Mouse (Mus musculus) embryonic stem cell, embryonic (primary cell): Measurements from ENCODE around the gene Sycp3.

ENCODE experiments used
- CTCF ChIA-PET, 4 experiments: fragments of 300-600 bp in 2 of 4; fragments of 350-600 bp in 2 of 4; sonication (Branson Sonifier 250); formaldehyde crosslinking; loops; one replicate each; lab custom pipeline; 2022; ENCODE audit warnings: inconsistent platforms in 2 of 4; lab: Charles Lee
- POLR2A ChIA-PET, 4 experiments: fragments of 300-600 bp in 2 of 4; fragments of 350-600 bp in 2 of 4; sonication (Branson Sonifier 250); formaldehyde crosslinking; loops; one replicate each; lab custom pipeline; 2022; ENCODE audit warnings: antibody characterized with exemption in 4 of 4, inconsistent platforms in 1 of 4; lab: Charles Lee

Gene Sycp3

DNA sequence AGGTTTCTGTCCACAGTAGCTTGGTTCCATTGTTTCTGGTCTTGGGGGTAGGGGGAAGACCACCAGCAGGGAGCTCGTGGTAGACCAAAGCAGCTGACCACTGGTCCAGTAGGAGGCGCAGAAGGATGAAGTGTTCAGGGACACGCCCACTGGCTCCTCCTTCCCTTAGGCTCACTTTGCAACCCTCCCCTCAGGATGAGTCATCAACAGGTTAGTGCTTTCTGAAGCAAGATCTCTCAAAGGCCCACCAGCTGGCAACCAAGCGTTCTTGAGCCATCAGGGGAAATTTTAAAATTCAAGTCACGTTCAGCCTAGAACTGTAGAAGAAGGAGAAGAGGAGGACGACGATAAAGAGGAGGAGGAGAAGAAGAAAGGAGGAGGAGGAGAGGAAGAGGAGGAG lies 32.3 kb downstream of the Sycp3 start:
- POLR2A ChIA-PET, result interaction anchor here in 2 of 4 experiments (0.6 to 1.2 kb wide), 5 partner anchors 8 to 1993 kb away, joined by 3 to 5 read pairs (median 3); partner anchors contain the start of genes Chpt1 (in 1 of the 2) and Sycp3 (in 1 of the 2)

DNA sequence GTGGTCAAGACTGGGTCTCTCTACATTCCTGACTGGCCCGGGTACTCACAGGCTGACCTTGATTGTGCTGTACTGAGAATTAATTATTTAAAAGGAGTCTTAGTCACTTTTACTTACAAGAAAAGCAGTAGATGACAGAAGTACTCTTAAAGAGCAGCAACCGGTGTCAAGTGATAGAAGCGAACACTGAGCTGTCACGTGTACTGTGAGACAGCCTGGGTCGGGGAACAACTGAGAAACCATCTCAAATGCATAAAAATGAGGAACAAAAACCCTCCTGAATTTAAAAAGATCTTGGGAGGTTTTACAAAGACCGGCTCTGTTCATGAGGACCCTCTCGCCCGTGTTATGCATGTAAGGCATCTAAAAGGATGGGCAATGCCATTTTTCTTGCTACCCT lies 33.3 kb downstream of the Sycp3 start:
- POLR2A ChIA-PET, result interaction anchor here in 2 of 4 experiments (1.0 to 1.6 kb wide), 4 partner anchors 11 to 33 kb away, joined by 3 to 7 read pairs (median 5); partner anchors contain the start of genes Chpt1 (in 2 of the 2) and Sycp3 (in 1 of the 2)
- CTCF ChIA-PET, result interaction anchor here in 1 of 4 experiments (2.5 kb wide), 1 partner anchor 116 kb away, joined by 7 read pairs; no protein-coding TSS in a partner anchor

More for the DNA sequence above, 32.3 kb downstream of the Sycp3 start:
- CTCF ChIA-PET, result interaction anchor here in 3 of 4 experiments (0.7 to 2.5 kb wide), 4 partner anchors 12 to 115 kb away, joined by 3 to 7 read pairs (median 4); partner anchors contain the start of gene Chpt1 (in 1 of the 3)

DNA sequence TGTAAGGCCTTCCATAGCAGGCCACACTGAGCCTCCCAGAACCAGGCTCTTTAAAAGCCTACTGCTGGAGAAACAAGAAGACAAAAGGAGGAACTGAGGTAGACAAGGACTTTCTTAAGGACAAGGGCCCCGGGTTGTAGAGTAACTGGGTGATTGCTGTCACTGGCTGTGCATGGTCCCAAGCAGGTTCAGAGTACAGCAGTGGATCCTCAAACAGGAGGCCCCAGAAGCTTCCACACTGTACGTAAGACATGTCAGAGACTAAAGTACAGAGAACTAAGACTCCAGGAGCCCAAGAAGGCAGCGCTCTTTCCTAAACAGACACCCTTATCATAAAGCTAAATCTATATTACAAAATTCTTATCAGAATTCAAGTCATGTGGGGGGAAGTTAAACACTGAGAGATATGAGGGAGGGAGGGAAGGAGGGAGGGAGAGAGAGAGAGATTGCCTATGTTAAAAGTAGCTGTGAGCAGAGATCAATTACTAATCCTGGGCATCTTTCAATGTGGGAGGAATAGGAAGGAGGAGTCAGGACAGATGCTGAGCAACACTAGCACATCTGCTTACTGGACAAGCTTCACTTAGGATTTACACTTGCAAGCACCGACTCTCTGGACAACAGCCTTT lies 35.7 kb downstream of the Sycp3 start:
- ChIA-PET CTCF (no interaction called here), POLR2A (interaction anchor here in 2 of 4 experiments (0.8 kb wide), 2 partner anchors 9 to 37 kb away, joined by 3 read pairs; partner anchors contain the start of gene Chpt1 (in 1 of the 2))

DNA sequence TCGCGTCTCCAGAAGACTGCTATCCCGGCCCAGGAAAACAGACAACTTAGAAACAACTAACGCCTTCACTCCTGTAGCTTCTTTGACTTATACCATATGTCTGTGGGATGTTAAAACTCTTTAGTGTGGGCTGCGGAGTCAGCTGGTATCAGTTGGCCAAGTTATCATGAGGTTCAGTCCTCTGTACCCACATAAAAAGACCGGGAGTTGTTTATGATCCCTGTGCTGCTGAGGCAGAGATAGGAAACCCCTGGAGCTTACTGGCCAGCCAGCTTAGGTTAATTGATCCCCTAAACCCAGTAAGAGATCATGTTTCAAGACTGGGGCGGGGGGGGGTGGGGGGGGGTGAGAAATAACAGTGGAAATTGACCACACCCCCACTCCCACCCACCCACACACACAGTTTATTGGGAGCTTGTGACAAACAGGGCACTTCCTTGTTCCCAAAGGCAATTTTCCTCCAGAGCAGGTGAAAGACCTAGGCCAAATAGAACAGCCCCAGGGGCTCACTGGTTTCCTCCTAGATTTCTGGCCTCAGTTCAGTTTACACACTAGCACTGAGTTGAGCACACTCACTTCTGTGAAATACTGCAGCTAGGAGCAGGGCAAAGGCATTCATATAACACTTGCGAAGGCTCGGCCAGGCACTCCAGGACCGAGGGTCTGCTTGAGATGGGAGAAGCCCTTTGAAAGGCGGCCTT lies 37.6 kb downstream of the Sycp3 start:
- CTCF ChIA-PET, result interaction anchor here in 1 of 4 experiments (0.7 kb wide), 1 partner anchor 74 kb away, joined by 6 read pairs; no protein-coding TSS in a partner anchor
- POLR2A ChIA-PET, result interaction anchor here (0.6 to 1.4 kb wide), 7 partner anchors 8 to 1198 kb away, joined by 3 to 25 read pairs (median 4); partner anchors contain the start of gene Sycp3 (in 1 of the 4)

DNA sequence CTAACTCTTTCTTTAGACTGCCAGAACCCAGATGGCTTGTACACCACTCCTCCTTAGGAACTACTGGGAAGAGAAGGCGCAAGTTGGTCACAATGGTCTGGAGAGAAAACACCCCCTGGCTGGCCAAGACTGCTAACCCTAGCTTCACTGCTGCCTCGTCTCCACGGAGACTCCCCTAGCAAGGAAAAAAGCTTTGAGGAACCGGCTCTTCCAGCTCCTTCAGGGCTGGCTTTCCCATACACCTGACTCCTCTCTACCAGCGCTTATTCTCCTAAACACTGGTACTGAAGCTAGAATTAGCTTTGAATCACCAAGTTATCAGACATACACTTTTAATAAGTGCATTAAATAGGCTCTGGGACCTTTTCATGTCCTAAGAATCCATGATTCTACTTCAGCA lies 40.6 kb downstream of the Sycp3 start:
- POLR2A ChIA-PET, result interaction anchor here in 2 of 4 experiments (0.6 to 1.6 kb wide), 2 partner anchors 8 to 15 kb away, joined by 3 to 5 read pairs; no protein-coding TSS in a partner anchor
- CTCF ChIA-PET, result interaction anchor here in 1 of 4 experiments (1.0 kb wide), 1 partner anchor 14 kb away, joined by 4 read pairs; no protein-coding TSS in a partner anchor

DNA sequence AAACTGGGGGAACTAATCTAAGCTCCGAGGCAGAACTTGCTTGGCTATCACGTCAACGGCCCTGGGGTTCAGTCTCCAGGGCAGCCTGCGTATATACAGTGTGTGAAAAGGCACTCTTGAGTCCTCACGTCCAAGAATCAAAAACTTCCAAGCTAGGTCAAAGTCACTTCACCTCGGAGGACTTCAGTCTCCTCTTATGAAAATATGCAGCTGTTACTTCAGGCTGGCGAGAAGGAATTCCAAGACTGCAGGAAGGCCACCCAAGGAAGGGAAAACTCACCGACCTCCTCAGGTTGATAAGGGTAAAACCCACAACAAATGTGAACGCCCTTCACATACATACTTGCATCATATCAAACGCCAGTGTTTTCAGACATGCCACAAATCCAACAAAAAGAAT lies 42.0 kb downstream of the Sycp3 start:
- ChIA-PET POLR2A (interaction anchor here in 3 of 4 experiments (0.8 to 5.4 kb wide), 6 partner anchors 11 to 47 kb away, joined by 3 to 36 read pairs (median 6); no protein-coding TSS in a partner anchor), CTCF (interaction anchor here in 1 of 4 experiments (0.5 kb wide), 1 partner anchor 170 kb away, joined by 3 read pairs; no protein-coding TSS in a partner anchor)

DNA sequence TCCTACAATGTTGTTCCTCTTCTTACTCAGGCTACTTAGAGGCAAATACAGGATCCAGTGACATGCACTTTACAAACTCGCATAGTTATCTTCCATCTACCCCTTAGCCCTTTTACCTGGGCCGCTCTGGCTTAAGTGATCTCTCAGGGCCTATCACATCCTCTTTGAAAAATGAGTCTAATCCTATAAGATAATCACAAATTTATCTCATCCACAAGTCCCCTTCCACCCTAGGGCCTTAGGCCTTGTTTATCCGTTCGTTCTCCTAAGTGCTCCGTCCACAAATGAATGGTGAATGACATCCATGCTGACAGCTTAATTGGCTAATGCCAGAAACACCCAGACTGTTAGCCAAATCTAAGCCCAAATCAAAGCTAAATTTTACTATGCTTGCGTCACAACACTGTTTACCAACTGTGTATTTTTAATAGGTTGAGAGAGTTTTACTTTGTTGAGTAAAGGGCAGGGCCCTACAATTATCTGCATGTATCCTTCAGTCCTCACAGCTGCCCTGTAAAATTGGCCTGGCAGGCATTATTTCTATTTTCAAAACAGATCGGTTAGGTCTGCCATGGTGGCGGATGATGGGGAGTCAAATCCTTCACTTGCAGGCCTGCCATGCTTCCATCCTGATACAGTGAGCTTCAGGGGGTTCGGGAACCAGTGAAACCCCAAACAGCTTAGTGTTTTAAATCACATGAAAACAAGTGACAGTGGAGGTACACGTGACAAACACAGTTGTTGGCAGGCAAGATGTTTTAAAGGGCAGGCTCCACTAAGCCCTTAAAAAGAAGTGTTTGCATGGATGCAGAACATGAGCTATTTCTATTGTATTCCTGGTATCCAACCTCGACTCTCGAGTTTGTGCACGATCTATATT lies 42.8 kb downstream of the Sycp3 start:
- ChIA-PET POLR2A (interaction anchor here in 3 of 4 experiments (0.6 to 5.4 kb wide), 4 partner anchors 12 to 1216 kb away, joined by 3 to 36 read pairs (median 12); no protein-coding TSS in a partner anchor), CTCF (no interaction called here)

DNA sequence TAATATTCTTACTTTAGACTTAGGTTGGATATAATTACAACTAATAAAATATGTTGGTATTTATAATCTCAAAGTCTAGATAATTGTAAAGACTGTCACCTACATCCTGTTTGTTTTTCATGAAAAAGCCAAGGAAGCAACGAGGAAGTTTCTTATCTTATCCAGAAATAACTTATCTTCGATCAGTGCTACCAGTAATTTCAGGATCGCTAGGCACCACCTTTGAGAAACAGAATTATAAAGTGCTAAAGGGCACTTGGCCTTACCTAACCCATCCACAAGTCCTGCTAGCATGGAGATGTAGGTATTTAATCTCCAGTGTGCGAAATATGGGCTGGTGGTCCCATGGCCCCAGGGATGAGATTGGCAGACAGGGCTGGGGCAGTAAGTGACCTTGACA lies 43.5 kb downstream of the Sycp3 start:
- CTCF ChIA-PET, result interaction anchor here in 2 of 4 experiments (0.6 to 1.3 kb wide), 3 partner anchors 11 to 32 kb away, joined by 3 to 6 read pairs (median 5); no protein-coding TSS in a partner anchor

DNA sequence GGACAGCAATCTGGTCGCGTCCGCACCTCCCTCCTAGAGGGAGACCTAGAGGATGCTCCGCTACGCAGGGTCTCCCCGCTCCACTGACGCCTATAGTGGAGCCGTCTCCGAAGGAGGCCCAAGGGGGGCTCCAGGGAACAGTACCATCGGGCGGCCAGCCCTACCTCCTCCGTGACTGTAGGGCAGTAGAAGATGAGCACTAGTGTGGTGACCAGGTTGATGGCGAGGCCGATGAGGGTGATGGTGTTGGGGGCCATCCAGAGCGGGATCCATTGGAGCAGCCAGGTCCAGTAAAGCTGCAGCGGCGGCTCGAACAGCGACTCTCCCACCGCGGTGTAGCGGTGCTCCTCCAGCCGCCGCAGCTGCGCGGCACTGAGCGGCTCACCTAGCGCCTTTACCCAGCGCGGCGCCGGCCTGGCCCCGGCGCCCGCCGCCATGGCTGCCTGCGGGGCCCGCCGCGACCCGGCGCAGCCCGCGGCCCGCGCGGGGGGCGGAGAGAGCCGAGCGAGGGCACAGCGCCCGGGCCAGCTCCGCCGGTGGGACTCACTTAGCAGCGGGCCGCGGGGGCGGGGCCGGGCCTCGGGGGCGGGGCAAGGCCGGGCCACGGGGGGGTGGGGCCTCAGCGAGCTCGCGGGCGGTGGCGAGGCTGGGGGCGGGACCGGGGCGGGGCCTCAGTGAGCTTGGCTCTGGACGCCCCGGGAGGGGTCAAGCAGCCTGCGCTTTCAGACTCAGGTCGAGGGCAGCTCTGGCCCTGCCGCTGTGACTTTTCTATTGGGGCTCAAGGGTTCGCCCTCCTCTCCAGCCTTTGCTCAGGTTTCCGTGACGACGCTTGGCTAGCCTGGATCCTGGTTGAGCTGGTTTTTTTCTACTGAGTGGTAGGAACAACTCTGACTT lies 44.3 kb downstream of the Sycp3 start, which contains the start of gene Chpt1:
TSS of gene Chpt1 (minus strand) at position 653 of the 894 bp plus-strand sequence.
- CTCF ChIA-PET, result interaction anchor here in 3 of 4 experiments (0.6 to 2.6 kb wide), 9 partner anchors 10 to 805 kb away, joined by 3 to 25 read pairs (median 6); no protein-coding TSS in a partner anchor
- POLR2A ChIA-PET, result interaction anchor here (0.6 to 5.4 kb wide), 38 partner anchors 8 to 235 kb away, joined by 3 to 52 read pairs (median 4); partner anchors contain the start of genes Arl1 (in 1 of the 4), Spic (in 1 of the 4) and Sycp3 (in 1 of the 4)

More for the DNA sequence above, 43.5 kb downstream of the Sycp3 start:
- POLR2A ChIA-PET, result interaction anchor here (0.7 to 5.4 kb wide), 8 partner anchors 9 to 86 kb away, joined by 3 to 52 read pairs (median 6); no protein-coding TSS in a partner anchor

DNA sequence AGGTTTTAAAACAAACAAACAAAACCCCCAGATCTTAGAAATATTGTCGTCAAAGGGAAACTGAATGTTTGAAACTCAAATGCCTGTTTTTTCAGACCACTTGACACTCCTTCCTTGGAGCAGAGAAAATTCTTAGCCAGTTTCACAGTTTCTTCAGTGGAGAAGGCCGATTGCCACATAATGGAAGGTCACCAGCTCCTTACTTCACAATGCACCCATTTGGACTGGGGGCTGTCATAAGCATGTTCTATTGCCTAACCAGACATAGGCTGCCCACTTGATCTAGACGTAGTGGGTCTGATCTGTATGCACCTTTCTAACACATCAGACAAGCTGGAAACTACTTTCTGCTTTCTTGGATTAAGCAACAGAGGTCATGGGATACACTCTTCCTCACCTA lies 45.1 kb downstream of the Sycp3 start:
- CTCF ChIA-PET, result interaction anchor here in 3 of 4 experiments (1.1 to 2.6 kb wide), 5 partner anchors 10 to 221 kb away, joined by 3 to 25 read pairs (median 6); no protein-coding TSS in a partner anchor

DNA sequence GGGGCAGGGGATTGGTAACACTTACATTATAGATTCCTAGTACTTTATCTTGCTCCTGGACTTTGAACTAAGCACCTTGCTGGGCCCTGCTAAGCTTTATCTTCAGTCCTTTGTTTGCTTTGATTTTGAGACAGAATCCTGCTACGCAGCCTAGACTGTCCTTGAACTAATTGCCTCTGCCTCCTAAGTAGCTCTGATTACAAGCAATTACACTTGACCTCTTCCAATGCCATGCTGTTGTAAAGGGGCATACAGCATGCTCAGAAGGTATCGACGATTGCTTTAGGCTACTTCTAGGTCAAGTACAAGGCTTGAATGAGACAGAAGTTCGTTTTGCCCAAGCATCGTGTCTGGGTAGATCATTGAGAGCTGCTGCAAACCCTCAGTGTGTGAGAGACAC lies 45.9 kb downstream of the Sycp3 start:
- POLR2A ChIA-PET, result interaction anchor here in 3 of 4 experiments (0.6 to 5.4 kb wide), 12 partner anchors 8 to 382 kb away, joined by 3 to 52 read pairs (median 5); partner anchors contain the start of gene Sycp3 (in 1 of the 3)
- CTCF ChIA-PET, result interaction anchor here in 2 of 4 experiments (0.6 to 2.6 kb wide), 2 partner anchors 9 to 381 kb away, joined by 7 to 25 read pairs; partner anchors contain the start of gene Slc5a8 (in 1 of the 2)

More for the DNA sequence above, 45.1 kb downstream of the Sycp3 start:
- POLR2A ChIA-PET, result interaction anchor here in 3 of 4 experiments (0.6 to 5.4 kb wide), 32 partner anchors 8 to 340 kb away, joined by 3 to 52 read pairs (median 5); partner anchors contain the start of genes Arl1 (in 1 of the 3), Spic (in 1 of the 3) and Sycp3 (in 1 of the 3)

DNA sequence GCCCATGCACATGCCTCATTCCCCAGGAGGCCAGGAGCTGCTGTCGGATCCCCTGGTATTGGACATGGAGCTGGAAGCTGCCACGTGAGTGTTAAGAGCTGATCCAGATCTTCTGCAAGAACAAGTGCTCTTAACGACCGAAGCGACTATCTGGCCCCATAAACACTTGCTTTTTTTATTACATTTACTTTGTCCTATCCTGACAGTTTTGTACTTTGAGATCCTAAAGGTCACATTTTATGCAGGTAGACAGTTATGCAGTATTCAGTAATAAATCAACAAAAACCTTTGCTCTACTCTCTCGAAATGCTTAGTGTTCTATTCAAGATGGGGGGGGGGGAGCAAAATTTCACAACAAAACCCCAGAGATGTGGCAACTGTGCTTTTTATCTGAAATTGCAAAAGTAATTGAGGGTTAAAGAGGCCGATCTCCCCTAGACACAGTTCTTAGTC lies 48.3 kb downstream of the Sycp3 start:
- ChIA-PET CTCF (no interaction called here), POLR2A (no interaction called here)

DNA sequence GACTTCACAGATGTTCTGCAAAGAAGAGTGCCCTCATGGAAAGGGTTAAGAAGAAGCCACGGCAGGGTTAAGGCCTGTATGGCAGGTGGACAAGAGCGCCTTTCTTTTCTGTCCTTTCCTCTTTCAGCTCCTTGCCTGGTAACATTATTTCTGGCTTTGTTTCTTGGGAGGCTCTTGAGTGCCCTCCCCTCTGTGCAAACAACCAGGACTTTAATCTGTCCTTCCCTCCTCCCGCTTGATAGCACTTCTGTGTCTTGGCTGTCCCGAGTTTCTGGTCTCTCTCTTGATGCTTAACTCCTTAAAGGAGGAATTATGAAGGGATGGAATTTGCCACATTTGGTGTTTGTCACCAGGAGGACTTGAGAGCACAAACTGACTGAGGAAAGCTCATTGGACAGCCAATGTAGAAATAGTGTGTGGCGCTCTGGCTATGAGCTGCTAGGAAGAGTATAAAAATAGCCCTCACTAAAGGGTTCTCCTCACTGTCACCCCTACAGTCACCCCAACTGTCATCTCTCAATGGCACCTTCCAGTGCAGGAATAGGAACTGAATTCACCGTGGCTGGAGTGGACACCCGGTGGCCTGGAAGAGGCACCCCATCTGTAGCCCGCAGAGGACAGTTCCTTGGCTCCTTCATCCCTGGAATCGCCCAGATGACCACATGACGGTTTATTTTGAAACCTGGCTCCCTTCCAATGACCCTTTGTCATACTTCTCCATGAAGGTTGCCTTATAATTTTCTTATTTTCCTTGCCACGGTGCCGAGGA lies 51.3 kb downstream of the Sycp3 start:
- CTCF ChIA-PET, result no interaction called here
- POLR2A ChIA-PET, result no interaction called here

DNA sequence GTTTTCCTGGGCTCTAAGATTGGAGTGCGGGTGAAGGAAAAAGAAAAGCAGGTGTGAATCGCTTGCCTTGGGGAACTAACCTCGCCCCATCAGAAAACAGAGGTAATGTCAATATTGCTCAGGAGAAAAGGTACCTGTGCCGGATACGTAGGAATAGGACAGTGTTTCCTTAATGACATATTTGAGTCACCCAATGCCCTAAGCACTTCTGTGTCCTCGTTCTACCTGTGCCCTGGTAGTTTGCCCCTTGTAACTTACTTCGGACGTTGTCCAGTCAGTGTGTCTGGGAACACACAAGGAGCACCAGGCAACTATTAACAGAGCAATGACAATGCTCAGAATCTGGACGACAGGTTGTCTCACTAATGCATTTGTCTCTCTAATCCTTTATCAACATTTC lies 52.0 kb downstream of the Sycp3 start:
- CTCF ChIA-PET, result no interaction called here
- POLR2A ChIA-PET, result no interaction called here

DNA sequence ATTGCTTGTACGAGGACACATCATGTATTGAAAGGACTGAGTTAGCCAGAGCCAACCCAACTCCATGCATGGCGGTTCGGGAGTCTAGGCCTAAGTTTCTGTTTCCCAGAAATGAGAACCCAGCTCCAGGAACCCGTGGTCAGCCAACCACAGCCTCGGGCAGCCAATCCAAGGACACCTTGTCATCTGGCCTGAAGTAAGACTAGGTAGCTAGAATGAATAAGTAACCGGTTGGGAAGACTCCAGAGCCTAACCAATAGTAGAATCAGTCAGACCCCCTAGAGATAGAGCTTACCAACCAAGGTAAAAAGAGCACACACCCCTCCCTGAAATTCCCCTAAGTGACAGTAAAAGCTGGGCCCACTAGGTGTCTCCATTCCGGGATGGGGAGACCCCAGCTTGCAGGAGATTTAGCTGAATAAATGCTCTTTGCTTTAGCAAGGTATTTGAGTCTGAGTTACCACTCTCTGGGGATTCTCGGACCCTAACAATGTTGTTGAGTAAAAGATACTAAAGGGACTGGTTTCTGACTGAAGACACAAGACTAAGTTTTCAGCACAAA lies 54.3 kb downstream of the Sycp3 start:
- ChIA-PET POLR2A (interaction anchor here in 3 of 4 experiments (0.6 to 3.3 kb wide), 19 partner anchors 9 to 352 kb away, joined by 3 to 52 read pairs (median 4); partner anchors contain the start of gene Chpt1 (in 3 of the 3)), CTCF (interaction anchor here (0.5 to 2.3 kb wide), 25 partner anchors 9 to 347 kb away, joined by 3 to 25 read pairs (median 4); partner anchors contain the start of genes Chpt1 (in 2 of the 4), Arl1 (in 1 of the 4) and Spic (in 1 of the 4))
